Mouse (Mus musculus) liver, embryonic 15.5 days (tissue): ENCODE results near the gene 4933406M09Rik. TPM values are rescaled to one million over a fixed set of nuclear protein-coding genes. Genes with fewer than 3 reads are reported as not detected.

Experiments used
- ATAC-seq: fragments of 200-750 bp; cut with Nextera tagmentation; 2 replicates; pipeline ENCODE4 v1.8.0; 2017; ENCODE audit warnings: moderate number of reproducible peaks, mild to moderate bottlenecking, moderate library complexity; ENCODE audit not compliant: insufficient read depth
- H3K27ac ChIP-seq: fragments of 300-500 bp; sonication (generic); replicated peaks from 2 replicates; pipeline ENCODE4 v1.5.1; 2015; ENCODE audit warnings: mild to moderate bottlenecking, inconsistent platforms
- H3K27me3 ChIP-seq: fragments of 300-500 bp; sonication (generic); 2 replicates; pipeline ENCODE4 v1.6.1; 2015; ENCODE audit warnings: mild to moderate bottlenecking, inconsistent platforms
- H3K36me3 ChIP-seq: fragments of 300-500 bp; sonication (generic); replicated peaks from 2 replicates; pipeline ENCODE4 v1.6.1; 2015; ENCODE audit warnings: moderate library complexity, mild to moderate bottlenecking, inconsistent platforms
- H3K4me1 ChIP-seq: fragments of 300-500 bp; sonication (generic); replicated peaks from 2 replicates; pipeline ENCODE4 v1.6.1; 2015; ENCODE audit warnings: inconsistent platforms
- H3K4me2 ChIP-seq: fragments of 300-500 bp; sonication (generic); 2 replicates; pipeline ENCODE4 v1.6.1; 2015; ENCODE audit warnings: moderate library complexity, mild to moderate bottlenecking, inconsistent platforms
- H3K4me3 ChIP-seq: fragments of 300-500 bp; sonication (generic); replicated peaks from 2 replicates; pipeline ENCODE4 v1.5.1; 2015; ENCODE audit warnings: mild to moderate bottlenecking, inconsistent platforms
- H3K9ac ChIP-seq: fragments of 300-500 bp; sonication (generic); 2 replicates; pipeline ENCODE4 v1.6.1; 2015; ENCODE audit warnings: moderate library complexity, mild to moderate bottlenecking, inconsistent platforms
- H3K9me3 ChIP-seq: fragments of 300-500 bp; sonication (generic); replicated peaks from 2 replicates; pipeline ENCODE4 v1.6.1; 2016; ENCODE audit warnings: inconsistent platforms
- WGBS: fragments of 180-500 bp; shearing (Covaris S2); methylation state at CpG from one replicate; pipeline ENCODE4 v1.1.7; 2015; ENCODE audit warnings: mixed read lengths; ENCODE audit not compliant: insufficient replicate concordance; 5-methylcytosine and 5-hydroxymethylcytosine counted together
- polyA plus RNA-seq: library from polyadenylated mRNA; unstranded; fragments of >200 nt; fragmentation: Nextera tagmentation; extraction: Ambion mirVana; gene quantifications from 2 replicates; pipeline ENCODE4 v1.2.1, GENCODE M21; 2015

The 4933406M09Rik gene
- polyA plus RNA-seq, 1 experiment from 2014 or later = not detected

GRCm38 (mm10) chr1:134381795-134382625 lies 3.7 kb upstream of the 4933406M09Rik start:
- no peak overlapping the region; the same call in 1 of the 2 replicates for H3K4me3 ChIP-seq
- no peaks in the 10 kb centered on the region for H3K9me3 ChIP-seq
- H3K27ac ChIP-seq = no peak overlapping the region
- 5% methylated on average over 19 of the region's 19 CpGs for WGBS
- peaks cover 36% of the 10 kb centered on the region for H3K27me3 ChIP-seq
- no peak for ATAC-seq
- peaks cover 7% of the 10 kb centered on the region; the same call in 1 of the 2 replicates for H3K4me1 ChIP-seq
- peak overlapping the region; percentile 36 for H3K4me2 ChIP-seq
- H3K36me3 ChIP-seq = no peaks in the 10 kb centered on the region
- no peak overlapping the region for H3K9ac ChIP-seq

- Histone ChIP-seq H3K9ac (no peak overlapping the region), H3K9me3 (no peaks in the 10 kb centered on the region), H3K4me1 (peaks cover 7% of the 10 kb centered on the region; the same call in 1 of the 2 replicates), H3K36me3 (no peaks in the 10 kb centered on the region), H3K27ac (no peak overlapping the region), H3K27me3 (peaks cover 45% of the 10 kb centered on the region), H3K4me3 (no peak overlapping the region), H3K4me2 (no peak overlapping the region)
- WGBS = 70% methylated on average over 4 of the region's 4 CpGs
- ATAC-seq = no peak
Measured at GRCm38 (mm10) chr1:134384581-134384980, 1.2 kb upstream of the 4933406M09Rik start.

GRCm38 (mm10) chr1:134385176-134385575 lies 564 bp upstream of the 4933406M09Rik start:
- ATAC-seq = no peak
- Histone ChIP-seq H3K4me2 (no peak overlapping the region), H3K4me1 (peaks cover 7% of the 10 kb centered on the region; the same call in 1 of the 2 replicates), H3K9me3 (no peaks in the 10 kb centered on the region), H3K27me3 (peaks cover 50% of the 10 kb centered on the region), H3K27ac (no peak overlapping the region), H3K36me3 (no peaks in the 10 kb centered on the region), H3K4me3 (no peak overlapping the region), H3K9ac (no peak overlapping the region)

GRCm38 (mm10) chr1:134393827-134394226 lies 8.1 kb downstream of the 4933406M09Rik start:
- Histone ChIP-seq H3K27me3 (peaks cover 20% of the 10 kb centered on the region), H3K9me3 (no peaks in the 10 kb centered on the region), H3K9ac (no peak overlapping the region), H3K36me3 (no peaks in the 10 kb centered on the region), H3K4me1 (no peaks in the 10 kb centered on the region), H3K27ac (no peak overlapping the region), H3K4me3 (no peak overlapping the region), H3K4me2 (no peak overlapping the region)
- no peak for ATAC-seq
- WGBS = 54% methylated on average over 5 of the region's 5 CpGs

- H3K36me3 ChIP-seq = no peaks in the 10 kb centered on the region
- H3K27me3 ChIP-seq = peaks cover 4% of the 10 kb centered on the region
- H3K4me1 ChIP-seq = no peaks in the 10 kb centered on the region
- no peak overlapping the region for H3K27ac ChIP-seq
- ATAC-seq = no peak
- no peak overlapping the region for H3K4me2 ChIP-seq
- H3K9ac ChIP-seq = no peak overlapping the region
- 78% methylated on average over 12 of the region's 12 CpGs for WGBS
- H3K4me3 ChIP-seq = no peak overlapping the region
- H3K9me3 ChIP-seq = no peaks in the 10 kb centered on the region
Measured at GRCm38 (mm10) chr1:134398210-134398609, 12.5 kb downstream of the 4933406M09Rik start.

DNA sequence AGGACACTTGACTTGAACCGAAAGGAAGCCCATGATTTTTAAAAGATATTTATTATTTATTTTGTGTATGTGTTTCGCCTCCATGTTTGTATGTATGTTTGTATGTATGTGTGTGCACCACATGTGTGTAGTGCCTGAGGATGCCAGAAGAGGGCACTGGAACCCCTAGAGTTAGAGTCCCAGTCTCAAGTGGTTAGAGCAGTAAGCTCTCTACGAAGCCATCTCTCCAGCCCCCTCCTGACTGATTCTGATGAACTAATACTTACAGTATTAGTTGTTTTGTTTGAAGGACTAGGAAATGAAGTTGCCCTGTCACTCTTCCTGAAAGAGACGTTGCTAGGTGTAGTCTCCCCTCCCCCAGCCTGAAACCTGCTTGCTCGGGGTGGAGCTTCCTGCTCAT lies 14.0 kb downstream of the 4933406M09Rik start:
- no peak overlapping the region for H3K27ac ChIP-seq
- H3K4me1 ChIP-seq = no peaks in the 10 kb centered on the region
- H3K36me3 ChIP-seq = no peaks in the 10 kb centered on the region
- no peak overlapping the region for H3K4me2 ChIP-seq
- H3K27me3 ChIP-seq = no peaks in the 10 kb centered on the region; the same call in 1 of the 2 replicates
- H3K9me3 ChIP-seq = no peaks in the 10 kb centered on the region
- H3K9ac ChIP-seq = no peak overlapping the region
- WGBS = 67% methylated on average over 5 of the region's 5 CpGs
- no peak overlapping the region for H3K4me3 ChIP-seq
- ATAC-seq = no peak

DNA sequence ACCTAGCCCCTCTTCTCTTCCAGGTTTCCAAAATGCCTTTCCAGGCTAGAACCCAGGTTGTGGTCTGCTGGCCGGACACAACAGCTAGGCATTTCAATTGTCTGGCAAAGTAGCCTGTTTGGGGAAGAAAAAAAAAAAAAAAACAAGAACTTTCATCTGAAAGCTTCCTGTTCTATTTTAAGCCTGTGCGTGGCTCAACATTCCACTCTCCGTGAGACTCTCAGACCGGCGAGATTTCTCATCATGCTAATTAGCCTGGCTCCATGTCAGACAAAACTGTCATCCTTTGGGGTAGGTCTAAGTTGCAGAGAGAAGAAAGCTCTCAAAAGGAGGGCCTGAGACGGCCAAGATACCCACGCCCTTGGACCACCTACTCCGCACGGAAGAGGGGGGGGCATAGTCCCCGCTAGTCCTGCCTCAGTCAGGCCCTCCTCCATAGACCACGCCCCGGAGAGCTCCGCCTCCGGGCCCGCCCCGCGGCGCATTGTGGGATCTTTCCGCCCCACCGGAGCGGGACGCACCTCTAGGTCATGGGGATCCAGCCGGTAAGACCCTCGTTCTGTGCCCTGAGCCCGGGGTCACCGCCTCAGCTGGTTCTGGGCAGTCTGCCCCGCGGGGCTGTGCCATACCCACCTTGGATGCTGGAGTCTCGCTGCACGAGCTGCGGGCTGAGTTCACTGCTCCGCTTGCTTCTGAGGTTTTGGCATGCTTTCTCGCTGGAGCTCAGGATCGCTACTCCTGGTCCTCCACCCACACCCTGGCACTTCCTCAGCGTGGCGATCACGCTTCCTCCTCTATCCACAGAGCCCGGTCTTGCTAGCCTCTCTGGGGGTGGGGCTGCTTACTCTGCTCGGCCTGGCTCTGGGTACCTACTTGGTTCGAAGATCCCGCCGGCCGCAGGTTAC lies 20.0 kb downstream of the 4933406M09Rik start, which contains the start of gene Cyb5r1:
Cyb5r1 (plus strand) TSS at position 51 of the 905 bp plus-strand sequence.
- Histone ChIP-seq H3K9ac (peak within 1 kb of the TSS; percentile 87), H3K4me1 (peaks cover 21% of the 10 kb centered on the region), H3K27ac (peak within 1 kb of the TSS; percentile 92), H3K4me3 (peak within 1 kb of the TSS; percentile 93), H3K4me2 (peak within 1 kb of the TSS; percentile 95), H3K27me3 (no peaks in the 10 kb centered on the region), H3K36me3 (peaks cover 27% of the 10 kb centered on the region), H3K9me3 (no peaks in the 10 kb centered on the region)
- ATAC-seq = peak; percentile 95
- under 1% methylated on average over 43 of the region's 43 CpGs for WGBS

DNA sequence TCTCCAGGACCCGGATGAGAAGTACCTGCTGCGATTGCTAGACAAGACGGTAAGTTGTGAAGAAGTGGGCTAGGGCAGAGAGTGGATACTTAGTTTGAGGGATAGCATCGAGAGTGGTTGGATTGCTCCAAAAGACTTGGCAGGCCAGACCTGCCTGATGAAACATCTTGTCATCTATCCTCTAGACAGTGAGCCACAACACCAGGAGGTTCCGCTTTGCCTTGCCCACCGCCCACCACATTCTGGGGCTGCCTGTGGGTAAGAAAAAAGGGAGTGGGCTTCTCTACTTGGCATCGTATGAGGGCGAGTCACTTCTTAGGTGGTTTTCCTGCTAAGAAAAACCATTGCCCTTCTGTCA lies 20.7 kb downstream of the 4933406M09Rik start:
- Histone ChIP-seq H3K4me1 (peaks cover 21% of the 10 kb centered on the region), H3K9ac (peak overlapping the region; percentile 87), H3K27ac (peak overlapping the region; percentile 92), H3K4me2 (peak overlapping the region; percentile 95), H3K9me3 (no peaks in the 10 kb centered on the region), H3K4me3 (peak overlapping the region; percentile 93), H3K36me3 (peaks cover 29% of the 10 kb centered on the region), H3K27me3 (no peaks in the 10 kb centered on the region)
- 13% methylated on average over 8 of the region's 8 CpGs for WGBS
- no peak; the same call in 1 of the 2 replicates for ATAC-seq

GRCm38 (mm10) chr1:134408080-134408479 lies 22.3 kb downstream of the 4933406M09Rik start:
- no peak overlapping the region for H3K27ac ChIP-seq
- 82% methylated on average over 8 of the region's 8 CpGs for WGBS
- no peak overlapping the region for H3K4me3 ChIP-seq
- ATAC-seq = no peak
- H3K27me3 ChIP-seq = no peaks in the 10 kb centered on the region
- H3K9me3 ChIP-seq = no peaks in the 10 kb centered on the region
- H3K36me3 ChIP-seq = peaks cover 33% of the 10 kb centered on the region
- peaks cover 21% of the 10 kb centered on the region for H3K4me1 ChIP-seq
- no peak overlapping the region for H3K4me2 ChIP-seq
- H3K9ac ChIP-seq = no peak overlapping the region

GRCm38 (mm10) chr1:134411706-134412629 lies 26.2 kb downstream of the 4933406M09Rik start:
- H3K36me3 ChIP-seq = peaks cover 33% of the 10 kb centered on the region
- H3K9ac ChIP-seq = no peak overlapping the region
- no peak for ATAC-seq
- no peaks in the 10 kb centered on the region for H3K27me3 ChIP-seq
- peaks cover 35% of the 10 kb centered on the region for H3K4me1 ChIP-seq
- 84% methylated on average over 9 of the region's 9 CpGs for WGBS
- H3K9me3 ChIP-seq = no peaks in the 10 kb centered on the region
- H3K4me3 ChIP-seq = no peak overlapping the region
- no peak overlapping the region for H3K4me2 ChIP-seq
- H3K27ac ChIP-seq = no peak overlapping the region
